Mouse (Mus musculus): Measurements from ENCODE around the gene Preb.

The Preb gene

GRCm38 (mm10) chr5:30954556-30954955 lies 5.6 kb downstream of the Preb start:
- no peak for DNase-seq (ENCODE audit: low spot score)

- DNase-seq (ENCODE audit: low spot score): no peak
These were observed 6.1 kb downstream of the Preb start for GRCm38 (mm10) chr5:30954065-30954464.

- DNase-seq (ENCODE audit: low spot score): no peak
These were observed 7.6 kb downstream of the Preb start for GRCm38 (mm10) chr5:30952551-30952950.

GRCm38 (mm10) chr5:30951706-30952105 lies 8.5 kb downstream of the Preb start:
- no peak for DNase-seq (ENCODE audit: low spot score)

- no peak for DNase-seq (ENCODE audit: low spot score)
These were observed 9.2 kb downstream of the Preb start for GRCm38 (mm10) chr5:30950922-30951321.

GRCm38 (mm10) chr5:30950451-30950850 lies 9.7 kb downstream of the Preb start:
- DNase-seq (ENCODE audit: low spot score): no peak

GRCm38 (mm10) chr5:30949654-30950326 lies 10.4 kb downstream of the Preb start:
- peak; percentile 96 for DNase-seq (ENCODE audit: low spot score)

- no peak for DNase-seq (ENCODE audit: low spot score)
These were observed 11.5 kb downstream of the Preb start for GRCm38 (mm10) chr5:30948620-30949019.

GRCm38 (mm10) chr5:30944956-30945781 lies 15.0 kb downstream of the Preb start, which contains the start of gene Cgref1:
Gene Cgref1 (minus strand): TSS chr5:30945591.
- DNase-seq (ENCODE audit: low spot score): peak; percentile 66

GRCm38 (mm10) chr5:30944344-30944743 lies 15.8 kb downstream of the Preb start:
- DNase-seq (ENCODE audit: low spot score): no peak

- DNase-seq (ENCODE audit: low spot score): no peak
These were observed 17.2 kb downstream of the Preb start for GRCm38 (mm10) chr5:30943004-30943403.

GRCm38 (mm10) chr5:30934725-30935461 lies 25.3 kb downstream of the Preb start:
- DNase-seq (ENCODE audit: low spot score): no peak

- DNase-seq (ENCODE audit: low spot score): no peak
These were observed 26.5 kb downstream of the Preb start for GRCm38 (mm10) chr5:30933705-30934104.

GRCm38 (mm10) chr5:30931378-30931777 lies 28.8 kb downstream of the Preb start:
- no peak for DNase-seq (ENCODE audit: low spot score)

GRCm38 (mm10) chr5:30930846-30931245 lies 29.3 kb downstream of the Preb start:
- DNase-seq (ENCODE audit: low spot score): no peak

- peak; percentile 88 for DNase-seq (ENCODE audit: low spot score)
These were observed 30.0 kb downstream of the Preb start for GRCm38 (mm10) chr5:30930121-30930520.

GRCm38 (mm10) chr5:30927945-30928529 lies 32.1 kb downstream of the Preb start:
- DNase-seq (ENCODE audit: low spot score): no peak

GRCm38 (mm10) chr5:30926073-30926472 lies 34.1 kb downstream of the Preb start:
- DNase-seq (ENCODE audit: low spot score): no peak

GRCm38 (mm10) chr5:30925217-30925616 lies 34.9 kb downstream of the Preb start:
- no peak for DNase-seq (ENCODE audit: low spot score)

GRCm38 (mm10) chr5:30924614-30925013 lies 35.5 kb downstream of the Preb start:
- DNase-seq (ENCODE audit: low spot score): no peak

GRCm38 (mm10) chr5:30923119-30923518 lies 37.0 kb downstream of the Preb start:
- DNase-seq (ENCODE audit: low spot score): no peak

GRCm38 (mm10) chr5:30922581-30923041 lies 37.5 kb downstream of the Preb start:
- no peak for DNase-seq (ENCODE audit: low spot score)
